9 mouse cellular contexts compared by ENCODE assay signal in genomic region chr12:86157894-86158444, GRCm38 (mm10).
DNase-seq lines count a peak whose midpoint lies in the region; ATAC-seq and TF ChIP-seq lines count a peak whose summit lies in the region.
"Had no signal": no experiment of that assay in that cellular context is flagged by ENCODE, and none has a peak within 500 bp of the region (broad histone marks: within the 10 kb centered on the region; RNA-seq: fewer than 3 reads in every experiment).

No protein-coding gene starts in this region.

- 0 out of 2 replicates have a peak, but pooled peaks cover 1% of the 10 kb centered on the region for H3K4me1 ChIP-seq in liver, postnatal 0 days (ENCODE audit: insufficient read depth)

- TF ChIP-seq CTCF in liver, postnatal 0 days (IDR thresholded peaks at IDR 0.05; ENCODE audit: low read depth): no peak

- TF ChIP-seq EP300 in liver, postnatal 0 days (IDR thresholded peaks at IDR 0.05; ENCODE audit: low read depth): no peak

- no peak overlapping the region for H3K9ac ChIP-seq in liver, postnatal 0 days (replicated peaks)

- H3K27me3 ChIP-seq in liver, postnatal 0 days (ENCODE audit: insufficient read depth, low read length): no peaks in the 10 kb centered on the region

- no peak for DNase-seq in frontal cortex, postnatal 14 days (ENCODE audit: low spot score in 2 of 2)
- peak; percentile 15 for DNase-seq in 3134 (ENCODE audit: extremely low read depth, insufficient read length, low spot score)
- peak; percentile 57 for DNase-seq in embryo, embryonic 11 days
- DNase-seq in heart, postnatal 10 days: peak; percentile 40 to 61
- DNase-seq in right cerebral cortex, postnatal 36 days (ENCODE audit: low spot score in 2 of 2): peak; percentile 45 to 72
- no peak for DNase-seq in liver, postnatal 0 days

- 0 out of 2 replicates have a peak, but pooled peaks cover 2% of the 10 kb centered on the region for H3K9me3 ChIP-seq in liver, postnatal 0 days (ENCODE audit: low read length)

- no peaks in the 10 kb centered on the region for H3K36me3 ChIP-seq in liver, postnatal 0 days (replicated peaks; ENCODE audit: insufficient read depth, low read length)

- no peak overlapping the region for H3K4me2 ChIP-seq in liver, postnatal 0 days (ENCODE audit: low read depth, low read length)

- H3K4me3 ChIP-seq in liver, postnatal 0 days (ENCODE audit: low read depth, low read length): no peak overlapping the region
- H3K4me3 ChIP-seq: erythroblast, embryonic 14.5 days had no signal

- H3K27ac ChIP-seq in liver, postnatal 0 days (ENCODE audit: low read depth): no peak overlapping the region

- intact Hi-C loops in heart, postnatal 10 days (cut with DNase I): no loop called here

- 42% methylated on average over 8 of the region's 8 CpGs for WGBS in liver, postnatal 0 days (ENCODE audit: insufficient replicate concordance)

- ATAC-seq in frontal cortex, adult (ENCODE audit: low TSS enrichment): peak; percentile 77
- no peak for ATAC-seq in liver, postnatal 0 days
- ATAC-seq in megakaryocyte-erythroid progenitor cell, adult 5-6 weeks (replicated peaks; ENCODE audit: low FRiP score, low TSS enrichment, poor library complexity, severe bottlenecking): no peak

Comparison
In these comparisons a context has a peak if more than half of its experiments do, and no peak if none do; other contexts are left out.
1. DNase-seq: peak in 3134 (single experiment), embryo, embryonic 11 days (single experiment), heart, postnatal 10 days (2 of 2) and right cerebral cortex, postnatal 36 days (2 of 2); none in frontal cortex, postnatal 14 days (0 of 2) and liver, postnatal 0 days (single experiment).